Comparison of ENCODE assay signal across 26 mouse cellular contexts in the genomic region with DNA sequence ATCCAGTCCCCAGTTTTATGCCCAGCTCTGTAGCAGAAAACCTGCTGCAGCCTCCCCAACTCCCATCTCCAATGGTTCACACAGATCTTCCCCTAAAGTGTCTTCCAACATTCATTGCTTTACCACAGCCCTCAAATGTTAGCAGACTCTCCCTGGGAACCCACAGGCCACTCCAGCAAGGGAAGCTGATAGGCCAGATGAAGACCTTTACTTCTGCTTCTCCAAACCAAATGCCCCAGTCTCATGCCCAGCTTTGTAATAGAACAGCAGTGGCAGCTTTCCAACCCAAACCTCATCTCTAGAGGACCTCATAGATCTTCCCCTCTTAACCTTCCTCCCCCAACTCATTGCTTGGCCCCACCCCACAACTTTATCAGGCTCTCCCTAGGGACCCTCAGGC. TPM values are rescaled to one million over a fixed set of nuclear protein-coding genes. Genes with fewer than 3 reads are reported as not detected.
DNase-seq lines count a peak whose midpoint lies in the region; ATAC-seq and TF ChIP-seq lines count a peak whose summit lies in the region.
"Had no signal": no experiment of that assay in that cellular context is flagged by ENCODE, and none has a peak within 500 bp of the region (broad histone marks: within the 10 kb centered on the region; RNA-seq: fewer than 3 reads in every experiment).

No protein-coding gene starts in this region.

- peaks cover 0 to 6% of the 10 kb centered on the region in 2 experiments; a peak in 1 of 4 replicates for H3K4me1 ChIP-seq in MEL (ENCODE audit: control insufficient read depth in 1 of 2, insufficient read depth in 2 of 2, low read length in 2 of 2)
- H3K4me1 ChIP-seq: forebrain, embryonic 10.5 days; forebrain, embryonic 13.5 days; heart, embryonic 10.5 days; heart, embryonic 13.5 days; hindbrain, embryonic 12.5 days; hindbrain, embryonic 15.5 days had no signal

- H3K4me3 ChIP-seq in MEL (ENCODE audit: control insufficient read depth in 1 of 2, insufficient read depth in 1 of 2, low read depth in 2 of 2, low read length in 2 of 2) = no peak overlapping the region
- H3K4me3 ChIP-seq: forebrain, embryonic 10.5 days; forebrain, embryonic 13.5 days; heart, adult 2 months; heart, embryonic 10.5 days; heart, embryonic 13.5 days; hindbrain, embryonic 12.5 days; hindbrain, embryonic 15.5 days had no signal

- no peaks in the 10 kb centered on the region for H3K36me3 ChIP-seq in MEL (ENCODE audit: control insufficient read depth in 1 of 2, insufficient read depth in 2 of 2, low read length in 2 of 2)
- H3K36me3 ChIP-seq: forebrain, embryonic 10.5 days; heart, embryonic 10.5 days; heart, embryonic 13.5 days; hindbrain, embryonic 12.5 days; hindbrain, embryonic 15.5 days had no signal

- TF ChIP-seq RAD21 in MEL (IDR thresholded peaks at IDR 0.05; ENCODE audit: low read depth, low read length) = no peak

- H3K79me2 ChIP-seq in MEL (ENCODE audit: control insufficient read depth, insufficient read depth, low read length, poor library complexity) = peaks cover 2% of the 10 kb centered on the region; the same call in 1 of the 2 replicates

- peak; percentile 96 for ATAC-seq in common myeloid progenitor, adult 5-6 weeks (replicated peaks; ENCODE audit: low read depth, poor library complexity, severe bottlenecking)
- ATAC-seq in megakaryocyte, adult 5-6 weeks (ENCODE audit: poor library complexity, severe bottlenecking) = peak; percentile 52
- no peak for ATAC-seq in activated CD4-positive, CD25-positive, alpha-beta regulatory T cell, adult 4 months
- ATAC-seq: CD4-positive, CD25-positive, alpha-beta regulatory T cell, adult 4 months; forebrain, embryonic 13.5 days; forebrain, postnatal 0 days; intestine, postnatal 0 days had no signal

- no peak for TF ChIP-seq CTCF in MEL (IDR thresholded peaks at IDR 0.05 in 2 of 3, conservative IDR thresholded peaks at IDR 0.05 in 1 of 3; ENCODE audit: control insufficient read depth in 1 of 3, insufficient read depth in 1 of 3, low read depth in 2 of 3, low read length in 3 of 3, poor library complexity in 1 of 3, severe bottlenecking in 1 of 3)

- TF ChIP-seq EP300 in MEL (IDR thresholded peaks at IDR 0.05; ENCODE audit: low read depth in 1 of 2, low read length in 2 of 2) = no peak

- no peak overlapping the region for H3K27ac ChIP-seq in MEL (ENCODE audit: control insufficient read depth, low read depth, low read length)
- H3K27ac ChIP-seq: forebrain, embryonic 10.5 days; forebrain, embryonic 13.5 days; heart, adult 2 months; heart, embryonic 10.5 days; heart, embryonic 13.5 days; hindbrain, embryonic 12.5 days; hindbrain, embryonic 15.5 days had no signal

- no peak for TF ChIP-seq POLR2A in MEL (IDR thresholded peaks at IDR 0.05; ENCODE audit: control insufficient read depth in 1 of 2, insufficient read depth in 1 of 2, low read depth in 1 of 2, low read length in 2 of 2, poor library complexity in 1 of 2)

- H3K9me3 ChIP-seq in MEL (replicated peaks; ENCODE audit: insufficient read depth, low read length) = no peaks in the 10 kb centered on the region
- H3K9me3 ChIP-seq: forebrain, embryonic 10.5 days; forebrain, embryonic 13.5 days; heart, embryonic 10.5 days; heart, embryonic 13.5 days; hindbrain, embryonic 12.5 days; hindbrain, embryonic 15.5 days had no signal

- no peaks in the 10 kb centered on the region for H3K27me3 ChIP-seq in MEL (ENCODE audit: control insufficient read depth in 1 of 2, insufficient read depth in 2 of 2, low read length in 2 of 2)
- H3K27me3 ChIP-seq: heart, embryonic 13.5 days; hindbrain, embryonic 15.5 days had no signal

- no peak overlapping the region for H3K9ac ChIP-seq in MEL (ENCODE audit: control insufficient read depth, low read depth, low read length, poor library complexity, severe bottlenecking)
- H3K9ac ChIP-seq: forebrain, embryonic 13.5 days; forebrain, postnatal 0 days; heart, embryonic 13.5 days; hindbrain, embryonic 12.5 days; hindbrain, embryonic 15.5 days had no signal

- DNase-seq in 416B (ENCODE audit: low read depth) = peak; percentile 69
- DNase-seq in MEL (ENCODE audit: low read depth, low spot score) = peak; percentile 67
- DNase-seq in spleen, adult 12 weeks (ENCODE audit: low spot score) = no peak
- DNase-seq in adrenal gland, adult 2 months = no peak
- no peak for DNase-seq in frontal cortex, postnatal 10 days (ENCODE audit: low spot score in 2 of 2)
- DNase-seq: adrenal gland, postnatal 14 days; cerebellum, adult 11 months; cerebellum, adult 2 months; cerebellum, adult 9-11 months; cerebellum, postnatal 36 days; forebrain, postnatal 0 days; gastrocnemius, postnatal 25 days; heart, adult 2 months; heart, postnatal 14 days; heart, postnatal 4 days had no signal

TF ChIP-seq in MEL, 35 proteins besides CTCF, POLR2A, EP300 and RAD21:
- no peak for TF ChIP-seq RCOR1 (IDR thresholded peaks at IDR 0.05; ENCODE audit: low read depth, low read length)
- no peak for TF ChIP-seq SMC3 (IDR thresholded peaks at IDR 0.05; ENCODE audit: low read depth, low read length)
- no peak for TF ChIP-seq KAT2A (conservative IDR thresholded peaks at IDR 0.05; ENCODE audit: low read depth, low read length)
- TF ChIP-seq TAL1 (IDR thresholded peaks at IDR 0.05; ENCODE audit: low read length) = no peak
- TF ChIP-seq BHLHE40 (IDR thresholded peaks at IDR 0.05; ENCODE audit: borderline replicate concordance, low read depth, low read length) = no peak

RNA-seq across cellular contexts. Expression of a gene that starts 54.0 kb away (rescaled TPM):
- 22.0 and 24.3 TPM in 2 replicates for total RNA-seq in MEL (2012; rRNA removed)
- polyA plus RNA-seq in MEL (2012; ENCODE audit: insufficient read depth in 1 of 2, insufficient read length in 2 of 2, low read depth in 1 of 2, low replicate concordance in 2 of 2, missing spikeins in 1 of 2) = 10 to 100 TPM in 1 of 2 experiments, not detected in 1; 22.0 TPM
- total RNA-seq in common myeloid progenitor, adult 5-6 weeks (2017) = 68.3 and 81.9 TPM in 2 replicates
- 62.0 and 72.0 TPM in 2 replicates for total RNA-seq in megakaryocyte, adult 5-6 weeks (2015)
- total RNA-seq in megakaryocyte, adult 5-6 weeks (2017) = 88.5 and 88.8 TPM in 2 replicates
- polyA plus RNA-seq in activated CD4-positive, CD25-positive, alpha-beta regulatory T cell, adult 4 months (2017; shearing (Covaris generic)) = 10 to 100 TPM; 24.6 to 25.5 TPM
- total RNA-seq in adrenal gland, adult 2 months (2021) = 10 to 100 TPM; 29.6 to 33.2 TPM
- 9.4 and 15.1 TPM in 2 replicates for polyA plus RNA-seq in adrenal gland, adult 2 months (2012; rRNA removed)

Comparison
In these comparisons a context has a peak if more than half of its experiments do, and no peak if none do; other contexts are left out.
1. DNase-seq: peak in 416B (single experiment) and MEL (single experiment); none in spleen, adult 12 weeks (single experiment), adrenal gland, adult 2 months (single experiment) and frontal cortex, postnatal 10 days (0 of 2).